Mouse (Mus musculus): Measurements from ENCODE around the gene Spem1. TPM values are rescaled to one million over a fixed set of nuclear protein-coding genes. Genes with fewer than 3 reads are reported as not detected.

Gene Spem1
- total RNA-seq, 2 experiments from 2014 or later = not detected

- DNase-seq = peak; percentile 53 to 80
Measured at GRCm38 (mm10) chr11:69800392-69801197, 21.4 kb downstream of the Spem1 start.

GRCm38 (mm10) chr11:69800138-69800391 is 21.9 kb downstream of the Spem1 start:
- peak; percentile 35 to 65 for DNase-seq

GRCm38 (mm10) chr11:69799394-69800137 is 22.4 kb downstream of the Spem1 start:
- DNase-seq = peak in 1 of 2 experiments; percentile 50

GRCm38 (mm10) chr11:69797924-69798323 is 24.1 kb downstream of the Spem1 start:
- no peak for DNase-seq

GRCm38 (mm10) chr11:69795983-69796435 is 26.0 kb downstream of the Spem1 start:
- DNase-seq = no peak

GRCm38 (mm10) chr11:69795168-69795982 is 26.6 kb downstream of the Spem1 start, which contains the start of gene Chrnb1:
Gene Chrnb1 (minus strand): TSS chr11:69795943.
- DNase-seq = peak; percentile 97

GRCm38 (mm10) chr11:69793429-69793828 is 28.6 kb downstream of the Spem1 start:
- no peak for DNase-seq

- DNase-seq = no peak
Measured at GRCm38 (mm10) chr11:69791420-69791819, 30.6 kb downstream of the Spem1 start.

- peak; percentile 48 to 65 for DNase-seq
Measured at GRCm38 (mm10) chr11:69789431-69789830, 32.5 kb downstream of the Spem1 start.

- no peak for DNase-seq
Measured at GRCm38 (mm10) chr11:69787306-69787705, 34.7 kb downstream of the Spem1 start.

GRCm38 (mm10) chr11:69784793-69785272 is 37.1 kb downstream of the Spem1 start:
- DNase-seq = peak; percentile 49 to 67

- DNase-seq = no peak
Measured at GRCm38 (mm10) chr11:69781828-69782227, 40.2 kb downstream of the Spem1 start.

GRCm38 (mm10) chr11:69778985-69779384 is 43.0 kb downstream of the Spem1 start:
- no peak for DNase-seq

GRCm38 (mm10) chr11:69778258-69778982 is 43.6 kb downstream of the Spem1 start:
- no peak for DNase-seq

GRCm38 (mm10) chr11:69777504-69778257 is 44.3 kb downstream of the Spem1 start:
- no peak for DNase-seq

GRCm38 (mm10) chr11:69776488-69776887 is 45.5 kb downstream of the Spem1 start:
- DNase-seq = no peak

- no peak for DNase-seq
Measured at GRCm38 (mm10) chr11:69775716-69776115, 46.3 kb downstream of the Spem1 start.

GRCm38 (mm10) chr11:69774961-69775360 is 47.0 kb downstream of the Spem1 start:
- no peak for DNase-seq

Measured in adrenal gland, postnatal 36 days (tissue).